11 mouse cellular contexts compared by ENCODE assay signal in genomic region chr6:91147152-91147770, GRCm38 (mm10). TPM values are rescaled to one million over a fixed set of nuclear protein-coding genes. Genes with fewer than 3 reads are reported as not detected.
DNase-seq lines count a peak whose midpoint lies in the region; ATAC-seq and TF ChIP-seq lines count a peak whose summit lies in the region.
"Had no signal": no experiment of that assay in that cellular context is flagged by ENCODE, and none has a peak within 500 bp of the region (broad histone marks: within the 10 kb centered on the region; RNA-seq: fewer than 3 reads in every experiment).

No protein-coding gene starts in this region.

- 74% methylated on average over 2 of the region's 2 CpGs for WGBS in embryonic facial prominence, embryonic 15.5 days
- 96% methylated on average over 2 of the region's 2 CpGs for WGBS in midbrain, embryonic 10.5 days

- no peak overlapping the region for H3K27ac ChIP-seq in embryonic facial prominence, embryonic 15.5 days (replicated peaks)
- peak overlapping the region; percentile 67; the same call in 1 of the 2 replicates for H3K27ac ChIP-seq in midbrain, embryonic 10.5 days (replicated peaks)

- no peaks in the 10 kb centered on the region for H3K27me3 ChIP-seq in embryonic facial prominence, embryonic 15.5 days
- H3K27me3 ChIP-seq in midbrain, embryonic 10.5 days (ENCODE audit: low read depth, poor library complexity, severe bottlenecking), result no peaks in the 10 kb centered on the region

- no peak overlapping the region for H3K4me3 ChIP-seq in embryonic facial prominence, embryonic 15.5 days (replicated peaks)
- no peak overlapping the region for H3K4me3 ChIP-seq in midbrain, embryonic 10.5 days

- no peak overlapping the region for H3K9ac ChIP-seq in embryonic facial prominence, embryonic 15.5 days

- no peak for TF ChIP-seq CTCF in brain, embryonic 14.5 days (IDR thresholded peaks at IDR 0.05; ENCODE audit: borderline replicate concordance, extremely low read depth, insufficient read depth, insufficient read length)

- intact Hi-C loops in heart, postnatal 36 days (cut with DNase I), result no loop called here

- ATAC-seq in embryonic facial prominence, embryonic 15.5 days (ENCODE audit: insufficient number of reproducible peaks, low FRiP score, low TSS enrichment, low read depth), result peak; percentile 65; the same call in 1 of the 2 replicates
- no peak for ATAC-seq in inflammation-experienced regulatory T-cells, adult 6 months
- ATAC-seq: intestine, postnatal 0 days had no signal

- no peak for TF ChIP-seq POLR2A in brain, embryonic 14.5 days (IDR thresholded peaks at IDR 0.05; ENCODE audit: borderline replicate concordance, extremely low read depth, insufficient read depth, insufficient read length, poor library complexity, severe bottlenecking)

- no peaks in the 10 kb centered on the region for H3K36me3 ChIP-seq in embryonic facial prominence, embryonic 15.5 days
- H3K36me3 ChIP-seq in midbrain, embryonic 10.5 days, result no peaks in the 10 kb centered on the region
- H3K36me3 ChIP-seq: G1E had no signal

- peak; percentile 79 for DNase-seq in 3T3-L1 (ENCODE audit: low read depth, low spot score)
- peak; percentile 91 for DNase-seq in brain, embryonic 14.5 days (ENCODE audit: low read depth)
- DNase-seq in midbrain, embryonic 10.5 days (ENCODE audit: low spot score), result no peak
- DNase-seq in urinary bladder, adult 2 months (ENCODE audit: low spot score), result no peak
- no peak for DNase-seq in adrenal gland, postnatal 25 days
- DNase-seq in heart, postnatal 36 days, result no peak
- DNase-seq: thymus, adult 2 months had no signal

- no peak overlapping the region for H3K4me2 ChIP-seq in embryonic facial prominence, embryonic 15.5 days (replicated peaks)

- peaks cover 13% of the 10 kb centered on the region for H3K4me1 ChIP-seq in embryonic facial prominence, embryonic 15.5 days
- H3K4me1 ChIP-seq in midbrain, embryonic 10.5 days, result peaks cover 16% of the 10 kb centered on the region

- no peaks in the 10 kb centered on the region for H3K9me3 ChIP-seq in embryonic facial prominence, embryonic 15.5 days (replicated peaks)
- H3K9me3 ChIP-seq in midbrain, embryonic 10.5 days (replicated peaks), result no peaks in the 10 kb centered on the region
- H3K9me3 ChIP-seq: G1E had no signal

RNA-seq across cellular contexts. Expression of gene Hdac11, which starts 9.2 kb away (rescaled TPM):
- 73.6 and 76.6 TPM in 2 replicates for polyA plus RNA-seq in brain, embryonic 14.5 days (2012; rRNA removed)
- polyA plus RNA-seq in embryonic facial prominence, embryonic 15.5 days (2015; fragmentation: Nextera tagmentation; extraction: Ambion mirVana), result 12.2 and 14.1 TPM in 2 replicates
- 9.4 and 12.0 TPM in 2 replicates for polyA plus RNA-seq in midbrain, embryonic 10.5 days (2016; fragmentation: Nextera tagmentation; extraction: Ambion mirVana)
- polyA plus RNA-seq in urinary bladder, adult 2 months (2012; rRNA removed), result 24.2 and 26.6 TPM in 2 replicates
- 6.6 and 9.9 TPM in 2 replicates for total RNA-seq in adrenal gland, postnatal 25 days (2021)
- polyA plus RNA-seq in inflammation-experienced regulatory T-cells, adult 6 months (2017; shearing (Covaris generic)), result 1 to 10 TPM in 2 of 3 experiments, under 1 TPM in 1; 0.80 to 1.5 (median 1.4) TPM
- 10 to 100 TPM; 15.7 to 16.7 TPM for total RNA-seq in heart, postnatal 36 days (2021)

RNA-seq across cellular contexts. Expression of gene Nup210, which starts 30.6 kb away (rescaled TPM):
- 21.7 and 43.2 TPM in 2 replicates for polyA plus RNA-seq in brain, embryonic 14.5 days (2012; rRNA removed)
- polyA plus RNA-seq in embryonic facial prominence, embryonic 15.5 days (2015; fragmentation: Nextera tagmentation; extraction: Ambion mirVana), result 9.2 and 9.9 TPM in 2 replicates
- polyA plus RNA-seq in midbrain, embryonic 10.5 days (2016; fragmentation: Nextera tagmentation; extraction: Ambion mirVana), result 26.2 and 29.7 TPM in 2 replicates
- 1.3 and 2.8 TPM in 2 replicates for polyA plus RNA-seq in urinary bladder, adult 2 months (2012; rRNA removed)
- total RNA-seq in adrenal gland, postnatal 25 days (2021), result 3.9 and 6.3 TPM in 2 replicates
- 10 to 100 TPM; 51.5 to 81.0 (median 66.2) TPM for polyA plus RNA-seq in inflammation-experienced regulatory T-cells, adult 6 months (2017; shearing (Covaris generic))
- total RNA-seq in heart, postnatal 36 days (2021), result 1 to 10 TPM; 2.3 to 4.8 TPM

Comparison
In these comparisons a context has a peak if more than half of its experiments do, and no peak if none do; other contexts are left out.
1. DNase-seq: peak in 3T3-L1 (single experiment) and brain, embryonic 14.5 days (single experiment); none in midbrain, embryonic 10.5 days (single experiment), urinary bladder, adult 2 months (single experiment), adrenal gland, postnatal 25 days (single experiment) and heart, postnatal 36 days (0 of 2).